Mouse (Mus musculus) heart, postnatal 0 days (tissue): Measurements from ENCODE around the gene Cep85l. TPM values are rescaled to one million over a fixed set of nuclear protein-coding genes. Genes with fewer than 3 reads are reported as not detected.

Source experiments
- ATAC-seq: fragments of 200-750 bp; cut with Nextera tagmentation; 2 replicates; pipeline ENCODE4 v1.8.0; 2017; ENCODE audit warnings: low read depth, moderate number of reproducible peaks, moderate library complexity; ENCODE audit not compliant: insufficient read depth
- DNase-seq: peaks from one replicate; pipeline ENCODE4 v3.0.0-alpha.2; 2016; ENCODE audit warnings: low spot score
- H3K27ac ChIP-seq: fragments of 300-500 bp; sonication (generic); 2 replicates; pipeline ENCODE4 v1.5.1; 2014; ENCODE audit warnings: low read depth, mild to moderate bottlenecking
- H3K27me3 ChIP-seq: fragments of 300-500 bp; sonication (generic); 2 replicates; pipeline ENCODE4 v1.6.1; 2014; ENCODE audit warnings: low read length, mixed read lengths; ENCODE audit not compliant: control insufficient read depth, insufficient read depth
- H3K36me3 ChIP-seq: fragments of 300-500 bp; sonication (generic); replicated peaks from 2 replicates; pipeline ENCODE4 v1.6.1; 2014; ENCODE audit warnings: low read length, mixed read lengths; ENCODE audit not compliant: control insufficient read depth, insufficient read depth
- H3K4me1 ChIP-seq: fragments of 300-500 bp; sonication (generic); 2 replicates; pipeline ENCODE4 v1.6.1; 2014; ENCODE audit warnings: antibody characterized with exemption; ENCODE audit not compliant: control insufficient read depth, insufficient read depth
- H3K4me2 ChIP-seq: fragments of 300-500 bp; sonication (generic); 2 replicates; pipeline ENCODE4 v1.6.1; 2014; ENCODE audit warnings: low read depth, mild to moderate bottlenecking, low read length, moderate library complexity
- H3K4me3 ChIP-seq: fragments of 300-500 bp; sonication (generic); 2 replicates; pipeline ENCODE4 v1.5.1; 2014; ENCODE audit warnings: low read depth, low read length
- H3K9ac ChIP-seq: fragments of 300-500 bp; sonication (generic); replicated peaks from 2 replicates; pipeline ENCODE4 v1.6.1; 2014; ENCODE audit warnings: low read depth, low read length, mixed read lengths
- H3K9me3 ChIP-seq: fragments of 300-500 bp; sonication (generic); replicated peaks from 2 replicates; pipeline ENCODE4 v1.6.1; 2016; ENCODE audit warnings: low read length; ENCODE audit not compliant: control insufficient read depth
- CTCF ChIP-seq: IDR thresholded peaks from 2 replicates; pipeline ENCODE4 v1.5.1; 2016; ENCODE audit warnings: antibody characterized with exemption, control low read depth, low read depth
- EP300 ChIP-seq: IDR thresholded peaks from 2 replicates; pipeline ENCODE4 v1.6.1; 2016; ENCODE audit warnings: antibody characterized with exemption, low read depth
- WGBS: fragments of 180-500 bp; shearing (Covaris S2); extraction: QIAGEN DNeasy Blood & Tissue Kit; methylation state at CpG from one replicate; pipeline ENCODE4 v1.1.7; 2014; 5-methylcytosine and 5-hydroxymethylcytosine counted together
- polyA plus RNA-seq: library from polyadenylated mRNA; unstranded; fragments of >200 nt; fragmentation: Nextera tagmentation; extraction: Ambion mirVana; gene quantifications from 2 replicates; pipeline ENCODE4 v1.2.1, GENCODE M21; 2015
- total RNA-seq: library from RNA; depleted of rRNA; stranded (reverse); fragments of >200 nt; gene quantifications from 2 replicates; pipeline ENCODE4 v1.2.3, GENCODE M21; 2014; ENCODE audit warnings: low replicate concordance

Cep85l gene
- total and polyA plus RNA-seq, 2 experiments from 2014 or later: 4.1 to 17.6 TPM

- Histone ChIP-seq H3K4me1 (no peaks in the 10 kb centered on the region), H3K9ac (no peak overlapping the region), H3K9me3 (peaks cover 16% of the 10 kb centered on the region), H3K27ac (no peak overlapping the region), H3K36me3 (peaks cover 21% of the 10 kb centered on the region), H3K27me3 (no peaks in the 10 kb centered on the region), H3K4me3 (no peak overlapping the region), H3K4me2 (no peak overlapping the region)
- ATAC-seq: no peak
- TF ChIP-seq CTCF: no peak
- TF ChIP-seq EP300: no peak
- no peak for DNase-seq
- WGBS: 87% methylated on average over 2 of the region's 2 CpGs
Observed at GRCm38 (mm10) chr10:53367265-53367664, 12.5 kb downstream of the Cep85l start.

GRCm38 (mm10) chr10:53364311-53364710, 15.4 kb downstream of the Cep85l start:
- no peaks in the 10 kb centered on the region for H3K27me3 ChIP-seq
- peaks cover 2% of the 10 kb centered on the region; the same call in 1 of the 2 replicates for H3K4me1 ChIP-seq
- no peak for TF ChIP-seq EP300
- no peak for TF ChIP-seq CTCF
- H3K4me2 ChIP-seq: no peak overlapping the region
- H3K36me3 ChIP-seq: peaks cover 13% of the 10 kb centered on the region
- ATAC-seq: no peak
- H3K9me3 ChIP-seq: no peaks in the 10 kb centered on the region
- no peak overlapping the region for H3K4me3 ChIP-seq
- no peak for DNase-seq
- H3K27ac ChIP-seq: no peak overlapping the region
- H3K9ac ChIP-seq: no peak overlapping the region

- H3K4me2 ChIP-seq: no peak overlapping the region
- peaks cover 35% of the 10 kb centered on the region for H3K36me3 ChIP-seq
- DNase-seq (no peak), ATAC-seq (no peak)
- WGBS: 91% methylated on average over 3 of the region's 3 CpGs
- H3K27ac ChIP-seq: no peak overlapping the region
- TF ChIP-seq EP300: no peak
- TF ChIP-seq CTCF: no peak
- H3K4me1 ChIP-seq: peaks cover 2% of the 10 kb centered on the region; the same call in 1 of the 2 replicates
- no peak overlapping the region for H3K4me3 ChIP-seq
- no peaks in the 10 kb centered on the region for H3K9me3 ChIP-seq
- no peaks in the 10 kb centered on the region for H3K27me3 ChIP-seq
- H3K9ac ChIP-seq: no peak overlapping the region
Observed at GRCm38 (mm10) chr10:53359016-53359415, 20.7 kb downstream of the Cep85l start.

GRCm38 (mm10) chr10:53353665-53354064, 26.1 kb downstream of the Cep85l start:
- Histone ChIP-seq H3K36me3 (peaks cover 29% of the 10 kb centered on the region), H3K4me2 (no peak overlapping the region), H3K9ac (no peak overlapping the region), H3K4me3 (no peak overlapping the region), H3K27me3 (no peaks in the 10 kb centered on the region), H3K4me1 (no peaks in the 10 kb centered on the region), H3K27ac (no peak overlapping the region), H3K9me3 (no peaks in the 10 kb centered on the region)
- TF ChIP-seq CTCF (no peak), EP300 (no peak)
- no peak for ATAC-seq
- DNase-seq: no peak
- 75% methylated on average over 3 of the region's 3 CpGs for WGBS

GRCm38 (mm10) chr10:53349254-53349653, 30.5 kb downstream of the Cep85l start:
- H3K4me3 ChIP-seq: no peak overlapping the region
- H3K4me2 ChIP-seq: no peak overlapping the region
- no peak overlapping the region for H3K27ac ChIP-seq
- no peaks in the 10 kb centered on the region for H3K4me1 ChIP-seq
- 93% methylated on average over 1 of the region's 1 CpGs for WGBS
- DNase-seq (no peak), ATAC-seq (no peak)
- H3K27me3 ChIP-seq: no peaks in the 10 kb centered on the region
- no peak for TF ChIP-seq CTCF
- no peak for TF ChIP-seq EP300
- H3K9ac ChIP-seq: no peak overlapping the region
- H3K9me3 ChIP-seq: no peaks in the 10 kb centered on the region
- peaks cover 15% of the 10 kb centered on the region for H3K36me3 ChIP-seq
